Mouse (Mus musculus): ENCODE data around the gene Kif17. TPM values are rescaled to one million over a fixed set of nuclear protein-coding genes. Genes with fewer than 3 reads are reported as not detected.

Kif17 gene
- total and polyA plus RNA-seq, 2 experiments from 2014 or later = 0.11 TPM

DNA sequence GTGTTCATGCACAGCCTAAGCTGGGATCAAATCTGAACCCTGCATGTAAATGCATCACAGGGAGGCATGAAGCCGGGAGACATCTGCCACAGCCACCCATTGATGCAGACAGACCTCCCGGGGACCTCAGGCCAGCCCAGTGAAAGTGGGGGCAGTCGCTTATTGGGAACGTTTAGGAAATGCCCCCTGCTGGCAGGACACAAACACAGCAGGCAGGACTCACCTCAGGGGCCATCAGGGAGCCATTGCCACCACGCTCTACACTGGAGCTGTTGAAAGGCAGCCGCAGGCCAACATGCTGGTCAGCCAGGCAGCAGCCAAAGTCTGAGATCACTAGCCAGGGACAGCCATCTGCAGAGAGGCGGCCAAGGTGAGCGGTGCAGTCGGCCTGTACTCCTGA lies 65.5 kb downstream of the Kif17 start:
- peaks cover 81% of the 10 kb centered on the region for H3K36me3 ChIP-seq (replicated peaks; ENCODE audit: control insufficient read depth, insufficient read depth, low read length)
- no peak for ATAC-seq (ENCODE audit: insufficient read depth, low read depth)
- no peak overlapping the region for H3K4me2 ChIP-seq (ENCODE audit: low read depth, low read length)
- no peak overlapping the region for H3K4me3 ChIP-seq (ENCODE audit: low read depth, low read length)
- no peak for TF ChIP-seq EP300 (IDR thresholded peaks at IDR 0.05; ENCODE audit: low read depth)
- TF ChIP-seq CTCF (IDR thresholded peaks at IDR 0.05; ENCODE audit: low read depth) = peak; percentile 43
- no peaks in the 10 kb centered on the region for H3K27me3 ChIP-seq (ENCODE audit: control insufficient read depth, insufficient read depth, low read length)
- H3K9ac ChIP-seq (replicated peaks; ENCODE audit: low read depth, low read length) = no peak overlapping the region
- 69% methylated on average over 9 of the region's 9 CpGs for WGBS
- H3K27ac ChIP-seq (ENCODE audit: low read depth) = no peak overlapping the region
- H3K9me3 ChIP-seq (replicated peaks; ENCODE audit: control insufficient read depth, low read length) = no peaks in the 10 kb centered on the region
- H3K4me1 ChIP-seq (ENCODE audit: control insufficient read depth, insufficient read depth) = 0 out of 2 replicates have a peak, but pooled peaks cover 2% of the 10 kb centered on the region
- no peak for DNase-seq (ENCODE audit: low spot score)

DNA sequence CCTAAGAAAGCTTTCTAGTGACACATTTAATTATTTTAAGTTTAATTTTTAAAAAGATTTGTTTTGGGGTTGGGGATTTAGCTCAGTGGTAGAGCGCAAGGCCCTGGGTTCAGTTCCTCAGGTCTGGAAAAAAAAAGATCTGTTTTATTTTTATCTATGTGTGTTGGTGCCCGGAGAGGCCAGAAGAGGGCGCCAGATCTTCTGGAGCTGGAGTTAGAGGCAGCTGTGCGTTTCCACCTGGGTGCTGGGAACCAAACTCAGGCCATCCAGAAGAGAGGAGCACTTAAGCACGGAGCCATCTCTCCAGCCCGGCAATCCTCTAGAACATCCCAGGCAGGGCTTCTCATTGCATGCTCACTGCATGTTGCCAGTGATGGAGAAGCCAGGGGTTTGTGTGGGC lies 66.1 kb downstream of the Kif17 start:
- WGBS = 88% methylated on average over 6 of the region's 6 CpGs
- Histone ChIP-seq H3K27ac (ENCODE audit: low read depth) (no peak overlapping the region), H3K4me2 (ENCODE audit: low read depth, low read length) (no peak overlapping the region), H3K9me3 (replicated peaks; ENCODE audit: control insufficient read depth, low read length) (no peaks in the 10 kb centered on the region), H3K36me3 (replicated peaks; ENCODE audit: control insufficient read depth, insufficient read depth, low read length) (peaks cover 75% of the 10 kb centered on the region), H3K9ac (replicated peaks; ENCODE audit: low read depth, low read length) (no peak overlapping the region), H3K4me3 (ENCODE audit: low read depth, low read length) (no peak overlapping the region), H3K4me1 (ENCODE audit: control insufficient read depth, insufficient read depth) (0 out of 2 replicates have a peak, but pooled peaks cover 4% of the 10 kb centered on the region), H3K27me3 (ENCODE audit: control insufficient read depth, insufficient read depth, low read length) (no peaks in the 10 kb centered on the region)
- TF ChIP-seq CTCF (IDR thresholded peaks at IDR 0.05; ENCODE audit: low read depth) (no peak), EP300 (IDR thresholded peaks at IDR 0.05; ENCODE audit: low read depth) (no peak)
- ATAC-seq (ENCODE audit: insufficient read depth, low read depth) (no peak), DNase-seq (ENCODE audit: low spot score) (no peak)

DNA sequence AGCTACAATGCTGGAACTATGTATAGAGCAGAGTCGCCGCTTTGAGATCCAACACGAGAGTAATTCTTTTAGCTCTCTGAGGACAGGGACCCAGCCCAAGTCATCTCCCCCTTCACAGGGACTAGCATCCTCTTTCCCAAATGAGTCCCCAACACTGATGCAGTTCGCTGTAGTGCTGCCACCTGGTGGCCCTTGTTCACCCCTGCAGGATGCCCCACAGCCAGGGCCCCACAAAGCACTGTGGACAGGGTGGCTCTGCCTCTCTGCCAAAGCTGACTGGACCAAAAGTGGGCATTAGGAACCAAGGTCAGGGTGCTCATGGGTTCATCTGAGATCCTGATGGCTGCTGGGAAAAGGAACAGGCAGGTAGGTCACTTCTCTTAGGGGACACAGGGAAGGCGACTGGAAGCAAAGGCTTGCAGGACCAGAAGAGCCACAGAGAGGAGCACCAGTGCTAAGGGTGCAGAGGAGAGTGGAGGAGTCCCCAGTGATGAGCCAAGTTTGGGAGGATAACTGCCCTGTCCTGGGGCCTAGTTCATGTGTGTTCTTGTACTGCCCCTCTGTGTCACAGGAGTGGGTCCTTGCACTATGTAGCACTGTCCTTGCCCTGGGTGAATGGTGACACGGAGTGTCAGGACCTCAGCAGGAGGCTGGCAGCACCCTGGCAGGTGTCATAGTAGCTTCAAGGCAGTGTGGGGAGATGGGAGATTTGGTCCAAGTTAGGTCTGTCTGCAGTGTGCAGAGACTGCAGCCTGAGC lies 68.5 kb downstream of the Kif17 start:
- Histone ChIP-seq H3K4me3 (ENCODE audit: low read depth, low read length) (no peak overlapping the region), H3K9me3 (replicated peaks; ENCODE audit: control insufficient read depth, low read length) (no peaks in the 10 kb centered on the region), H3K27me3 (ENCODE audit: control insufficient read depth, insufficient read depth, low read length) (no peaks in the 10 kb centered on the region), H3K27ac (ENCODE audit: low read depth) (no peak overlapping the region), H3K9ac (replicated peaks; ENCODE audit: low read depth, low read length) (no peak overlapping the region), H3K4me1 (ENCODE audit: control insufficient read depth, insufficient read depth) (peaks cover 11% of the 10 kb centered on the region), H3K4me2 (ENCODE audit: low read depth, low read length) (no peak overlapping the region), H3K36me3 (replicated peaks; ENCODE audit: control insufficient read depth, insufficient read depth, low read length) (peaks cover 52% of the 10 kb centered on the region)
- TF ChIP-seq EP300 (IDR thresholded peaks at IDR 0.05; ENCODE audit: low read depth) = no peak
- TF ChIP-seq CTCF (IDR thresholded peaks at IDR 0.05; ENCODE audit: low read depth) = peak; percentile 79
- DNase-seq (ENCODE audit: low spot score) (no peak), ATAC-seq (ENCODE audit: insufficient read depth, low read depth) (no peak)
- WGBS = 55% methylated on average over 6 of the region's 6 CpGs

DNA sequence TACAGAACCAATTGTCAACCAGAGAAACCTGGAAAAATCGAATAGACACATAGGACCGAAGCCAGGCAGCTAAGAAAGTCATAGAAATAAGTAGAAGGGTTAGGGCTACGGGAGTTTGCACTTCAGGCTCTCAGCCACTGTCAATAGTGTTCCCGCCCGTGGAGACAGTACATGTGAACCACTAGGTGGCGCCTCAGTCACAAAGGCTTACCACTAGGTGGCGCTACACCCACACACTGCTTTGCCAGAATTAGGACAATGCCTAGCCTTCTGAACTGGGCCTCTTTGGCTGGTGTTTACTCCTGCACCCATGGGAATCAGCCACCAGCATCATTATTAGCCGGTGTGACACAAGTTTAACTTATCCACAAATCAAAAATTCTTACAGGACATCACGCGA lies 69.3 kb downstream of the Kif17 start:
- Histone ChIP-seq H3K36me3 (replicated peaks; ENCODE audit: control insufficient read depth, insufficient read depth, low read length) (peaks cover 44% of the 10 kb centered on the region), H3K9me3 (replicated peaks; ENCODE audit: control insufficient read depth, low read length) (no peaks in the 10 kb centered on the region), H3K4me3 (ENCODE audit: low read depth, low read length) (no peak overlapping the region), H3K27me3 (ENCODE audit: control insufficient read depth, insufficient read depth, low read length) (no peaks in the 10 kb centered on the region), H3K4me1 (ENCODE audit: control insufficient read depth, insufficient read depth) (peaks cover 17% of the 10 kb centered on the region), H3K4me2 (ENCODE audit: low read depth, low read length) (no peak overlapping the region), H3K9ac (replicated peaks; ENCODE audit: low read depth, low read length) (no peak overlapping the region), H3K27ac (ENCODE audit: low read depth) (no peak overlapping the region)
- peak; percentile 75 for DNase-seq (ENCODE audit: low spot score)
- 33% methylated on average over 10 of the region's 10 CpGs for WGBS
- TF ChIP-seq EP300 (IDR thresholded peaks at IDR 0.05; ENCODE audit: low read depth) = no peak
- peak; percentile 100 for TF ChIP-seq CTCF (IDR thresholded peaks at IDR 0.05; ENCODE audit: low read depth)
- peak; percentile 34; the same call in 1 of the 2 replicates for ATAC-seq (ENCODE audit: insufficient read depth, low read depth)

DNA sequence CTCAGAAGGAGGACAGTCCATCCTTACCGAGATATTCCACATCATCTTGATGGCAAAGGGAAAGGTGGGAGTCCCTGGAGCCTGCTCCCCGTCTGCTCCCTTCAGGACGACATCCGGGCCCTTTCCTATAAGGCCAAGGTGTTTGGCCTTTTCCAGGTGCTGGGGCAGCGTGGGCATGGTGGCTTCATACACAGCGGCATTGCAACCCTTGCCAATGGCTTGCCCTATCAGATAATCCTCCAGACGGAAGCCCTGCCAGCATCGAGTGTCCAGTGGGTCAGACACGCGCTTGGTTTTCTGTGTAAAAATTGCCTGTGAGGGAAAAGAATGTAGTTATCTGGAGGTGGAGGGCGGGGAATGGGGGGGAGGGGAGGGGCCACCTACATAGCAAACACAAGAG lies 70.5 kb downstream of the Kif17 start:
- no peak overlapping the region for H3K4me2 ChIP-seq (ENCODE audit: low read depth, low read length)
- H3K36me3 ChIP-seq (replicated peaks; ENCODE audit: control insufficient read depth, insufficient read depth, low read length) = peaks cover 32% of the 10 kb centered on the region; the same call in 1 of the 2 replicates
- H3K9me3 ChIP-seq (replicated peaks; ENCODE audit: control insufficient read depth, low read length) = no peaks in the 10 kb centered on the region
- 59% methylated on average over 9 of the region's 11 CpGs for WGBS
- ATAC-seq (ENCODE audit: insufficient read depth, low read depth) (no peak), DNase-seq (ENCODE audit: low spot score) (no peak)
- no peaks in the 10 kb centered on the region for H3K27me3 ChIP-seq (ENCODE audit: control insufficient read depth, insufficient read depth, low read length)
- peaks cover 17% of the 10 kb centered on the region for H3K4me1 ChIP-seq (ENCODE audit: control insufficient read depth, insufficient read depth)
- H3K9ac ChIP-seq (replicated peaks; ENCODE audit: low read depth, low read length) = no peak overlapping the region
- no peak overlapping the region for H3K27ac ChIP-seq (ENCODE audit: low read depth)
- no peak for TF ChIP-seq CTCF (IDR thresholded peaks at IDR 0.05; ENCODE audit: low read depth)
- no peak for TF ChIP-seq EP300 (IDR thresholded peaks at IDR 0.05; ENCODE audit: low read depth)
- no peak overlapping the region for H3K4me3 ChIP-seq (ENCODE audit: low read depth, low read length)
